Mouse (Mus musculus) CH12.LX (cell line): ENCODE data around the gene Irf2bp2.

ENCODE experiments used
- MEF2A ChIP-seq: IDR thresholded peaks from 2 replicates; pipeline ENCODE4 v1.6.1; 2014; ENCODE audit warnings: low read depth, mild to moderate bottlenecking, inconsistent platforms, low read length, improper control_type of control experiment, borderline replicate concordance
- POLR2A ChIP-seq: IDR thresholded peaks from 2 replicates; pipeline ENCODE4 v1.6.1; 2011; ENCODE audit warnings: low read depth, mild to moderate bottlenecking, improper control_type of control experiment, low read length

- TF ChIP-seq POLR2A = peak; percentile 40; the same call in 1 of the 2 replicates
- no peak for TF ChIP-seq MEF2A
These were observed 1.4 kb downstream of the Irf2bp2 start for GRCm38 (mm10) chr8:126592381-126592770.
